Mouse (Mus musculus) layer of hippocampus, adult 2 months (tissue): ENCODE data around the gene Rhbdl3. TPM values are rescaled to one million over a fixed set of nuclear protein-coding genes. Genes with fewer than 3 reads are reported as not detected.

Source experiments
- DNase-seq, 2 experiments: peaks; one replicate each; pipeline ENCODE4 v3.0.0; 2022; ENCODE audit warnings: low spot score in 2 of 2
- H3K27ac ChIP-seq: fragments of 200-600 bp; 2 replicates; pipeline ENCODE4 v1.8.1; 2022
- H3K4me3 ChIP-seq: fragments of 200-600 bp; 2 replicates; pipeline ENCODE4 v1.8.1; 2022; ENCODE audit warnings: mild to moderate bottlenecking
- CTCF ChIP-seq: fragments of 200-600 bp; conservative IDR thresholded peaks from 2 replicates; pipeline ENCODE4 v1.8.1; 2022; ENCODE audit warnings: antibody characterized with exemption, mild to moderate bottlenecking, moderate library complexity
- total RNA-seq, 2 experiments: library from RNA; stranded (reverse); gene quantifications; 2 replicates each; pipeline ENCODE4 v1.2.3; 2021

The Rhbdl3 gene
- total RNA-seq, 2 experiments from 2014 or later = 27.2 to 27.6 TPM

- no peak for DNase-seq
- H3K27ac ChIP-seq = no peak overlapping the region
- TF ChIP-seq CTCF = no peak
- H3K4me3 ChIP-seq = no peak overlapping the region
These were observed 1.0 kb upstream of the Rhbdl3 start for GRCm38 (mm10) chr11:80299513-80300235.

- peak overlapping the region; percentile 87 for H3K27ac ChIP-seq
- TF ChIP-seq CTCF = peak; percentile 61
- peak in 1 of 2 experiments; percentile 40 for DNase-seq
- peak overlapping the region; percentile 69 for H3K4me3 ChIP-seq
These were observed 769 bp downstream of the Rhbdl3 start for GRCm38 (mm10) chr11:80301316-80302045.

GRCm38 (mm10) chr11:80302046-80302390 lies 1.3 kb downstream of the Rhbdl3 start:
- DNase-seq = no peak
- Histone ChIP-seq H3K27ac (peak overlapping the region; percentile 87; the same call in 1 of the 2 replicates), H3K4me3 (peak overlapping the region; percentile 69)
- no peak for TF ChIP-seq CTCF

- Histone ChIP-seq H3K4me3 (peak overlapping the region; percentile 69), H3K27ac (peak overlapping the region; percentile 87; the same call in 1 of the 2 replicates)
- no peak for TF ChIP-seq CTCF
- DNase-seq = peak; percentile 78 to 87
These were observed 1.8 kb downstream of the Rhbdl3 start for GRCm38 (mm10) chr11:80302536-80302935.

GRCm38 (mm10) chr11:80303746-80304145 lies 3.0 kb downstream of the Rhbdl3 start:
- no peak overlapping the region for H3K4me3 ChIP-seq
- H3K27ac ChIP-seq = no peak overlapping the region
- TF ChIP-seq CTCF = peak; percentile 60
- no peak for DNase-seq

GRCm38 (mm10) chr11:80304846-80305245 lies 4.1 kb downstream of the Rhbdl3 start:
- no peak for TF ChIP-seq CTCF
- Histone ChIP-seq H3K27ac (peak overlapping the region; percentile 36; the same call in 1 of the 2 replicates), H3K4me3 (no peak overlapping the region)
- DNase-seq = peak; percentile 61 to 75

- TF ChIP-seq CTCF = no peak
- Histone ChIP-seq H3K27ac (no peak overlapping the region), H3K4me3 (no peak overlapping the region)
- DNase-seq = no peak
These were observed 7.8 kb downstream of the Rhbdl3 start for GRCm38 (mm10) chr11:80308537-80308936.

GRCm38 (mm10) chr11:80311271-80311670 lies 10.6 kb downstream of the Rhbdl3 start:
- TF ChIP-seq CTCF = no peak
- no peak for DNase-seq
- H3K27ac ChIP-seq = no peak overlapping the region
- no peak overlapping the region for H3K4me3 ChIP-seq

GRCm38 (mm10) chr11:80312049-80312448 lies 11.3 kb downstream of the Rhbdl3 start:
- no peak overlapping the region for H3K27ac ChIP-seq
- DNase-seq = no peak
- TF ChIP-seq CTCF = no peak
- no peak overlapping the region for H3K4me3 ChIP-seq

GRCm38 (mm10) chr11:80312565-80312964 lies 11.9 kb downstream of the Rhbdl3 start:
- no peak for TF ChIP-seq CTCF
- DNase-seq = no peak
- Histone ChIP-seq H3K4me3 (no peak overlapping the region), H3K27ac (no peak overlapping the region)

- DNase-seq = no peak
- Histone ChIP-seq H3K4me3 (no peak overlapping the region), H3K27ac (no peak overlapping the region)
- no peak for TF ChIP-seq CTCF
These were observed 12.8 kb downstream of the Rhbdl3 start for GRCm38 (mm10) chr11:80313462-80313861.

- H3K27ac ChIP-seq = no peak overlapping the region
- H3K4me3 ChIP-seq = no peak overlapping the region
- no peak for TF ChIP-seq CTCF
- DNase-seq = no peak
These were observed 13.2 kb downstream of the Rhbdl3 start for GRCm38 (mm10) chr11:80313944-80314343.

- no peak for TF ChIP-seq CTCF
- no peak for DNase-seq
- Histone ChIP-seq H3K4me3 (no peak overlapping the region), H3K27ac (no peak overlapping the region)
These were observed 15.3 kb downstream of the Rhbdl3 start for GRCm38 (mm10) chr11:80315743-80316639.
